Mouse (Mus musculus): ENCODE data around the gene Mtor. TPM values are rescaled to one million over a fixed set of nuclear protein-coding genes. Genes with fewer than 3 reads are reported as not detected.

Mtor gene
- total RNA-seq, 2 experiments from 2014 or later = 66.3 to 67.1 TPM

GRCm38 (mm10) chr4:148590421-148591170 lies 142.2 kb downstream of the Mtor start:
- no peak for DNase-seq (ENCODE audit: low spot score in 2 of 2)

DNA sequence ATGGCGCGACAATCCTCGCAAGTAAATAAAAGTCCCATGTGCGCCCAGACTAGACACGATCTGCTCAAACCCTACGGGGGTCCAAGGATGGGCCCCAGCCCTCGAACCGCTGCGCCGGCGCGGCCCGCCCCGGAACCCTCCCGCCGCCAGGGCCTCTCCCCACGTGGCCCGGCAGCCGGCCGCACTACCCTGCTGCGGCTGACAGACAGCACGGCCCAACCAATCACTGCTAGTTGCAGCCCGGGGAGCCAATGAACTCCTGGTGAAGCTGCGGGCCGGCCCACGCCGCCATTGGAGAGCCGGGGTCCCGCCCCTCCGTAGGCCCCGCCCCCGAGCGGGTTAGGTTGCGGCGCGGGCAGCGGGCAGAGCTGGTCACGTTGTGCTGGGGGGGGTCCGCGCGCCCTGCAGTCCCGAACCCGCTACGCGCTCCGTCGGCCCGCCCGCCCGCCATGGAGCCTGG lies 142.8 kb downstream of the Mtor start, which contains the start of gene Srm:
Gene Srm, plus strand, starts transcription at position 333 of the 460 bp plus-strand sequence.
- DNase-seq (ENCODE audit: low spot score in 2 of 2) = peak; percentile 93 to 94

- DNase-seq (ENCODE audit: low spot score in 2 of 2) = no peak
These were observed 143.4 kb downstream of the Mtor start for GRCm38 (mm10) chr4:148591637-148592380.

- no peak for DNase-seq (ENCODE audit: low spot score in 2 of 2)
These were observed 145.6 kb downstream of the Mtor start for GRCm38 (mm10) chr4:148593996-148594395.

DNA sequence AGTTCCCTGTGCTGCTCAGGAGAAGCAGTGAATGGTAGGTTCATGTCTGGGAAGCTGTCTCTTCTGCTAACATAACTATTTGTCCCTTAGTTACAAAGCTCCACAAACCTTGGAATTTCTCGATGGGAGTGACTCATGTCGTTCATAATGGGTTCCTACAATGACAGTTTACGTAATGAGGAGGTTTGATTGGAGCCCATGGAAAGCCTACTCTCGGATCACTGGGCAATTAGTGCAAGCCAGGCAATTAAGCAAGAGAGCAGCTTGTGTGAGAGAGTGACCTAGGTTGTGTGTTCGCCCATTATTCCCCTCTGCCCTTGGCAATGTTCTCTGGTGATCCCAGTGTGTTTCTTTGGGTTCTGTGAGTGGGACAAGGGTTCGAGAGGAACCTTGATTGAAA lies 147.5 kb downstream of the Mtor start:
- DNase-seq (ENCODE audit: low spot score in 2 of 2) = no peak

DNA sequence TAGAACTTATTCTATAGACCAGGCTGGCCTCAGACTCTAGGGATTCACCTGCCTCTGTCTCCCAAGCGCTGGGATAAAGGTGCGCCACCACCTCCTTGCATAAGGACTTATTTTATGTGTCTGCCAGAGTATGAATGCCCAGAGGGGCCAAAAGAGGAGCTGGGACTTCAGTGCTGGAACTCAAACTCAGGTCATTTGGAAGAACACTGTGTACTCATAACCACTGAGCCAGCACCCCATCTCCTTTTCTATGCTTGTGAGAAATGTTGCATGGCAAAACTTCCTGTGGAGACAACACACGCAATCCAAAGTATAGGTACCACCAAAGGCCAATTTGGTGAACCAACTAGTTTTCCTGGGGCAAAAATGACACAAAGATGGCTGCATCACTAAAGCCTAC lies 148.3 kb downstream of the Mtor start:
- DNase-seq (ENCODE audit: low spot score in 2 of 2) = no peak

DNA sequence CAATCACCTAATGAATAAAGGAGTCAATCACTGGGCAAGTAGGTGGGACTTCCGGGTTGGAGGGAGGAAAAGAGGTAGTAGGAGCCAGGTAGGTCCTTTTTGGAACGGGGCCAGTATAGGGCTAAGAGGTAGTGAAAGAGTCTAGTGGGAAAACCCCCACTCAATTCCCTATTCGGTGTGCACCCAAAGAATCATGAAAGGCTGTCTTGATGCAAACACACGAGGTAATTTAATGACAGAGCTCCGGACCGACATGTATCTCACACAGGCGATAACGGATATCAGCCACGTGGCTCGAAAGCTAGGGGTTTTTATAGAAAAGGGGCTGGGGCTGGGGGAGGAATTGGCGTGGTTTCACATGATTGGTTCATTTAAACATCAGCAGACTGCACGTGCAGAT lies 150.4 kb downstream of the Mtor start:
- DNase-seq (ENCODE audit: low spot score in 2 of 2) = no peak

GRCm38 (mm10) chr4:148600316-148600715 lies 151.9 kb downstream of the Mtor start:
- DNase-seq (ENCODE audit: low spot score in 2 of 2) = no peak

DNA sequence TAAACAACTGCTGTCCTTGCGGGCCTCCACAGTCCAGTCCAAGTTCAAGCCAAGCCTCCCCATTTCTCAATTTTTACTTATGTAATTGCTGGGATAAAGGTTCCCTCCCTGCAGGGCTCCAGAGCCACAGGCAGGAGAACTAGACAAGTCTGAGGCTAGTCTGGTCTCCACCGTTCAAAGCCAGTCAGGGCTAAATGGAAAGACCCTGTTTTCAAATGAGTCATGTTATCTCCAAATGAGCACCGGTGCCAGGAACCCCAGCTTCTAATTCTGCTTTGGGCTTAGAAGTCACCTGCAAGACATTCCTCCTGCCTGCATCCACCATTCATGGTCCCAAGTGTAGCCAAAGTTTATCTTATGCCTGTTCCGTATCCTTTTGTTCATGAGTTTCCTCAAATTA lies 153.5 kb downstream of the Mtor start:
- DNase-seq (ENCODE audit: low spot score in 2 of 2) = no peak

- no peak for DNase-seq (ENCODE audit: low spot score in 2 of 2)
These were observed 154.1 kb downstream of the Mtor start, which contains the start of gene Masp2 for GRCm38 (mm10) chr4:148602357-148603120. TSS of gene Masp2 (plus strand) at chr4:148602554.

DNA sequence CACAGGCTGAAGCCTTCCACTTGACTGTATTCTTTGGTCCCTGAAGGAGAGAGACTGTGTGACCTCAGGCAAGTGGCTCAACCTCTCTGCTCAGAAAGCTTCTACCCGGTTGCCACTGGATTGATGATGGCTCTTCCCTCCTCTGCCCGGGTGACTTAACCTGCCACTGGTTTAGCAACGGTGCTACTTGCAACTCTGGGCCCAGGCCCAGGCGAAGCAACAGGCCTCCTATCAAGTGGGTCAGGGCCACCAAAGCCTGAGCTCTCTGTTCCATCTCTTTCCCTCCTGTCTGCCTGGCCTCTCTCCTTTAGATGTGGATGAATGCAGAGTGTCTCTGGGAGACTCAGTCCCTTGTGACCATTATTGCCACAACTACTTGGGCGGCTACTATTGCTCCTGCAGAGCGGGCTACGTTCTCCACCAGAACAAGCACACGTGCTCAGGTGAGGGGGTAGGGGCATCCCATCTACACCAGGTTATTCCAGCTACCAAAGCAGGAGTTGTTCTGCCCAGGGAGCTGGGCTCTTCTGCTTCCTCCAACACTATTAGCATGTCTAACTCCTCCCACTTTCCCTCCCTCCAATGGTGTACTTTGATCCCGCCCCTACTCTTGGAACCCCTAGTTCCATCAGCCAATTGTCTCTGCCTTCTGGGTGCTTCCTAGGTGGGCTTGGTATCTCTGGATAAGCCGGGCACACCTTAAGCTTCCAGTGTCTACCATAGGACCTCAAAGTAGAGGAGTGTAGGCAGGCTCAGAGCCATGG lies 155.1 kb downstream of the Mtor start:
- DNase-seq (ENCODE audit: low spot score in 2 of 2) = no peak

DNA sequence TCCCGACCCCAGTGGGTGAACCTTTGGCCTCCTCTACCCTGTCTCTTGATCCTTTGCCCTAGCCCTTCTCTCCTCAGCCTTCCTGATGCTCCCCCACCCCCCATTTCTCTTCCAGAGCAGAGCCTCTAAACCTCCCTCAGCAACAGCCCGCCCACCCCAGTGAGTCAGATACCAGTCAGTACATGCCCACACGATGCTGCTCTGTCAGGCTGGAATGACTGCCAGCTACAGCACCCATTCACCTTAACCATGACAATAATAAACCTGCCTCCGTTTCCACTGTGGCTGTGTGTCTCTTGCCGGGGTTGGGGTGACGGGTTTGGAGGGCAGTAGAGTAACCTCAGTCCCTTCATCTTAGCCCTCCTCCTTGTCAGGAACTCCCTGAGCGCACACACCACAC lies 155.7 kb downstream of the Mtor start:
- no peak for DNase-seq (ENCODE audit: low spot score in 2 of 2)

GRCm38 (mm10) chr4:148604541-148605165 lies 156.2 kb downstream of the Mtor start:
- peak in 1 of 2 experiments; percentile 55 for DNase-seq (ENCODE audit: low spot score in 2 of 2)

Other genes starting within 250 kb of the Mtor start
- gene Disp3, start 160.6 kb upstream of the Mtor start, total RNA-seq (2021) = 1 to 10 TPM in 1 of 2 experiments, under 1 TPM in 1; 0.95 to 1.2 TPM
- gene Ubiad1, start 3.8 kb upstream of the Mtor start, total RNA-seq (2021) = 10 to 100 TPM; 18.2 to 19.6 TPM
- gene Angptl7, start 51.8 kb downstream of the Mtor start, total RNA-seq (2021) = 1 to 10 TPM; 1.3 to 1.5 TPM
- gene Exosc10, start 109.8 kb downstream of the Mtor start, total RNA-seq (2021) = 10 to 100 TPM; 65.5 to 68.1 TPM
- 10 to 100 TPM; 55.9 to 60.3 TPM for gene Srm, start 142.9 kb downstream of the Mtor start, total RNA-seq (2021)
- 10 to 100 TPM in 1 of 2 experiments, 1 to 10 TPM in 1; 1.1 to 14.8 TPM for gene Masp2, start 153.9 kb downstream of the Mtor start, total RNA-seq (2021)
- 100 to 1,000 TPM; 280 to 349 TPM for gene Tardbp, start 178.4 kb downstream of the Mtor start, total RNA-seq (2021)
- under 1 TPM; 0.37 to 0.42 TPM for gene Gm572, start 194.7 kb downstream of the Mtor start, total RNA-seq (2021)